Mouse (Mus musculus) erythroid progenitor cell, adult 5-6 weeks (primary cell): ENCODE results near the gene F12. TPM values are rescaled to one million over a fixed set of nuclear protein-coding genes. Genes with fewer than 3 reads are reported as not detected.

ENCODE experiments used
- ATAC-seq: replicated peaks from 2 replicates; pipeline ENCODE4 v1.8.0; 2016; ENCODE audit warnings: moderate number of reproducible peaks, mild to moderate bottlenecking, moderate TSS enrichment, inconsistent platforms; ENCODE audit not compliant: poor library complexity, low FRiP score, severe bottlenecking
- total RNA-seq, 2 experiments: library from RNA; stranded (forward) in 1 of 2; stranded (reverse) in 1 of 2; fragments of 150-400 nt in 1 of 2; fragments of 186-747, 209-891 nt in 1 of 2; gene quantifications; 2 replicates each; pipeline versions ENCODE4 v1.2.3 to v1.2.4; 2015 to 2017; ENCODE audit warnings: low replicate concordance in 2 of 2

The F12 gene
- not detected in 2 replicates for total RNA-seq (2015; ENCODE audit: low replicate concordance)
- not detected in 2 replicates for total RNA-seq (2017; ENCODE audit: low replicate concordance)

GRCm38 (mm10) chr13:55426613-55427012 lies at the start of gene F12:
F12 (minus strand) TSS chr13:55426793.
- ATAC-seq, result no peak

GRCm38 (mm10) chr13:55476256-55476655 lies 49.7 kb upstream of the F12 start:
- ATAC-seq, result no peak

- ATAC-seq, result no peak
Measured at GRCm38 (mm10) chr13:55475750-55476149, 49.2 kb upstream of the F12 start.

GRCm38 (mm10) chr13:55474621-55475069 lies 48.1 kb upstream of the F12 start:
- ATAC-seq, result no peak

- ATAC-seq, result no peak
Measured at GRCm38 (mm10) chr13:55473961-55474360, 47.4 kb upstream of the F12 start.

- no peak for ATAC-seq
Measured at GRCm38 (mm10) chr13:55473076-55473831, 46.7 kb upstream of the F12 start.

- no peak for ATAC-seq
Measured at GRCm38 (mm10) chr13:55472132-55473022, 45.8 kb upstream of the F12 start.

- ATAC-seq, result no peak
Measured at GRCm38 (mm10) chr13:55471819-55472131, 45.2 kb upstream of the F12 start.

- ATAC-seq, result peak; percentile 61
Measured at GRCm38 (mm10) chr13:55471156-55471818, 44.7 kb upstream of the F12 start.

- ATAC-seq, result no peak
Measured at GRCm38 (mm10) chr13:55470372-55470771, 43.8 kb upstream of the F12 start.

- ATAC-seq, result no peak
Measured at GRCm38 (mm10) chr13:55468851-55469560, 42.4 kb upstream of the F12 start.

- no peak for ATAC-seq
Measured at GRCm38 (mm10) chr13:55465830-55466440, 39.3 kb upstream of the F12 start.

GRCm38 (mm10) chr13:55465184-55465583 lies 38.6 kb upstream of the F12 start:
- ATAC-seq, result no peak

- ATAC-seq, result no peak
Measured at GRCm38 (mm10) chr13:55464027-55464884, 37.7 kb upstream of the F12 start, which contains the start of gene Prr7. Prr7 (plus strand) TSS chr13:55464267.

GRCm38 (mm10) chr13:55463399-55464026 lies 36.9 kb upstream of the F12 start:
- no peak for ATAC-seq

GRCm38 (mm10) chr13:55462965-55463364 lies 36.4 kb upstream of the F12 start:
- no peak for ATAC-seq

- no peak for ATAC-seq
Measured at GRCm38 (mm10) chr13:55451785-55452549, 25.4 kb upstream of the F12 start.
